Mouse (Mus musculus): ENCODE measurements at regions not wholly inside any gene's neighbourhood (a gene's known extent, or its start where the extent isn't known, plus 50 kb on each side); places are given as distances from the start of the nearest gene placed in this dataset.
A peak's percentile ranks its signal among the peaks of the same experiment; 100 is the strongest.

GRCm38 (mm10) chr9:116231351-116232311 lies 56.5 kb upstream of the Tgfbr2 start:
- DNase-seq (ENCODE audit: low spot score): no peak

DNA sequence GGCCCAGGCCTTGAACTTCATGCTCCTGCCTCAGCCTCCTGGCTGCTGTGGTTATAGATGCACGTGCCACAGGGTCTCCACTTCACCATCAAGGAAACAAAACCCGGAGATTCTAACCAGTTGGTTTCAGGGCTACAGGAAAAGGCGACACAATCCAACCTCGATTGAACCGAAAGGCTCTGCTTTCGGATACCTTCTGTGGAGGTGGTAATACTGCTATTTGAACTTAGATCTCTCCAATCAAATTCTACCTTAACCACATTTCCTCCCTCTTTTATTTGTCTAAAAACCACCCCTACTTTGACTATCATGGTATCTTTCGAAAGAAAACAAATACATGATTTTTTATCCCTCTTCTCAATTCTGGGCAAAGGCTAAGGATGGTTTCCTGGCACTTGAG lies 55.2 kb upstream of the Tgfbr2 start:
- peak; percentile 61 for DNase-seq (ENCODE audit: low spot score)

DNA sequence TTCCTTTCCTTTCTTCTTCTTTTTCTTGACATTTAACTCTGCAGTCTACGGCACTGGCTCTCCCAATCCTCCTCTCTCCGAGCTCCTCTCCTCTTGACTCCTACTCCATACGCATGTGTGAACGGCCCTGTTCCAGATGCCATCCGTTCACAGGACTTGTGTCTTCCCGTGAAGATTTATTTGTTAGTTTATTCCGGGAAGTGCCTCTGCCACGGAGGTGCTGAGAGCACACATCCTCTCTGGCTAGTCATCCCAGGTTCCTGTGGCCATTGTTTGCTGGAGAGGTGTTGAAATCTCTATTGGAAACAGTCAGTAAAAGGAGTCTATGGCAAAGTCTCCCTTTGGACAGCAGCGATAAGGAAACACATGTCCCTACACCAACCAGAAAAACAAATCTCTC lies 53.3 kb upstream of the Tgfbr2 start:
- DNase-seq (ENCODE audit: low spot score): no peak

DNA sequence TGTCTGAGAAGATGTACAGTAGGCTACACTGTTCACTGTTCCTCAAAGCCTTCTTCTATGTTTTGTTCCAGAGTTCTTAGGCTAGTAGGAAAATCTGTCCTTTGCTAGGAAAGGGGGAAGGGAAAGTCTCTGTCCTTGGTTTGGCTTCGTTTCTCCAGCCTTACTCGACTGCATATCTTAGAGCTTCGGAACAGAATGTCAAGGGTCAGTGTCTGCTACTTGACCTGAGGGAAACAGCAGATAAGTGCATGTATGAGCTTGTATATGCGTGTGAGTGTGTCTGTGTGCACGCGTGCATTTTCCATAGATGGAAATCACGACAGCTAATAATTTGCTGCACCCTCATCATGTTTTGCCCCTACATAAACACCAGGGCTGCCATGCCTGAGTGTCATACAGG lies 52.6 kb upstream of the Tgfbr2 start:
- DNase-seq (ENCODE audit: low spot score): no peak
